Mouse (Mus musculus): ENCODE data around the gene Asap3.

DNA sequence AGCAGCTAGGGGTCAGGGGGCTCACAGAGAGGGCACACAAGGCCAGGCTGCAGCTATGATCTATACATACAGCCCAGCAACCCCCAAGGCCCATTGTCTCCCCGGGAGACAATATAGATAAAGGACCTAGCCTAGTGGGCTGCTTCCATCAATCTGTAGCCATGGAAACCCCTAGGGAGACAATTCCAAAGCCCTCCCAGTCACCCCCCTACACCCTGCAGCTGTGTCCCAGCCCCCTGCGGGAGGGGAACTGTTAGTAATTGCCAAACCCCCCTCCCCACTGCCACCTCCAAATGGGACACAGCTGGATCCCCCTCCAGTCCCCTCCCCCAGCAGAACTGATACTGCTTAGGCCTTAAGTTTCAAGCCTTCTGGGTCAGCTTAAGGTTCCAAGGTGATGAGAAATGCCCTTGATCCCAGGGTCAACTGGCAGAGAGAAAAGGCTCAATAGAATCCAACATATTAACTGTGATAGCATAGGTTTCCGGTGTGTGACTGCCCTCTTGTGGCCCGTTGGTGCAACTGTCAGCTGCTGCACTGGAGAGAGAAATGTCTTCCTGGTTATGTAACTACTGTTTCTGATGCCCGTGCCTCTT is 46.3 kb upstream of the Asap3 start:
- TF ChIP-seq CTCF (IDR thresholded peaks at IDR 0.05) = peak; percentile 95
- TF ChIP-seq POLR2A (IDR thresholded peaks at IDR 0.05; ENCODE audit: insufficient read depth, low read depth, low read length) = no peak
- peak; percentile 99 for TF ChIP-seq EP300 (IDR thresholded peaks at IDR 0.05; ENCODE audit: insufficient read depth, low read depth, low read length)

Data from heart, adult 2 months (tissue).